Mouse (Mus musculus): ENCODE results near the gene Tma16.

Tma16 gene

DNA sequence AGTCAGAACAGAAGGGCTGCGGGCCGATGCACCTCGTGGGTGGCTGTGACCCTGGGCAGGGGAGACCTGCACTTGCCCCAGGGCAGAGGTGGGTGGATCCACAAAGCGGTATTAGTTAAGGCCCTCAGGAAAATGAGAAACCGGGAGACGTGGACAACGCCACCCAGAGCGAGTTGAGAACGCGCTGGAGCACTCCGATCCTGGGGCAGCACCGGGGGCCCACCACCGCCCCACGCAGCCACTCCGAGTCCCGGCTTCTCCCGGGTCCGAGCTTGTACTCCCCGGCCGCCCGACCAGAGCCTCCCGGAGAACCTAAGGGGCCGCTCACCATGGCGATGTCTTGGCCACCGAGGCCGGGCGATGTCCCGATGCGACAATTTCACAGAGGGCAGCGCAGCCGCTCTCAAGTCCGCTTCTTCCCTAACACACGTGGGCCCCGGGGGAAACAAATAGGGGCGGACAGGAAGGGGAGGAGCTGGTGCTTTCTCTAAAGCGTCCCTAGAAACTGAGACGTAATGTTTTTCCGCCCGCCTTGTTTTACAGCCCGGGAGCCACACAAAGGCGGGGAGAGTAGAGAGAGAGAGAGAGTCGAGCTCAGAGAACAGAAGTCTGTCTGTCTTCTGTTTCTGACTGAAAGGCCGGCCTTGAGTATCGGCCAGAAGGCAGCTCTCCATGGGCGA, at the start of gene Tma16:
TSS of gene Tma16 (minus strand) at position 447 of the 680 bp plus-strand sequence.
- peak; percentile 89 for DNase-seq

DNA sequence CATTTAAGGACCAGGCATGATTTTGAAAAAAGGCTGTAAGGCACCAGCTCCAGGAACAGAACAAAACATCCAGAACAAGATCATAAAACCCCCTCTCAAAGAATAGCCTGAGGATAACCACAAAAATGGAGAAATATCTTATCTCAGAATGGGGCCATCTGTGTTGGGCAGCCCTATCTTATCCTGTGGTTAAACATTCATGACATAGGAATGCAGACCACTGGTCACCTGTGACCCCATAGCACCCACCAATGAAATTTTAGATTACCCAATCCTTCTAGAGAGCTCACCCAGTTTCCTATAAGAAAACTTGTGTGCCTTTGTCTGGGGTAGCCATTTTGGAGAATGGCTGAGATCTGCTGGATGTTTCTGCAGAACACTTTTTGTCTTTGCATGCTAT, 34.2 kb upstream of the Tma16 start:
- DNase-seq = no peak

DNA sequence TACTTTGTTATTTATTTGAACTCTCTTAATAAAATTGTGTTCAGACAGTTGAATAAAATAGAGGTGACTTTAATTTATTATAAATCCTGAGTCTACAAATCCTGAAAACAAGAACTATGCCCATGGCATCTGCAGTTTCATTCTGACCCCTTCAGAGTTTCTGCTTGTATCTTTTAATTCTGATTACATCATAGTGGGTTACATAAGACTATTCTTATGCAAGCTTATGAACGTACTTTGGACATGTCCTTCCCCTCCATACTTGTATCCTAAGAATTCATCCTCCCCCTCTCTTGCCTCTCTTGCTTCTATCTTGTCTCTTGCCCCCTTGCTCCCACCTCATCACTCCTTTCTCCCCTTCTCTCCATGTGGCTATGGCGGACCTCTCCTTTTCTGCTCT, 32.8 kb upstream of the Tma16 start:
- DNase-seq = no peak

DNA sequence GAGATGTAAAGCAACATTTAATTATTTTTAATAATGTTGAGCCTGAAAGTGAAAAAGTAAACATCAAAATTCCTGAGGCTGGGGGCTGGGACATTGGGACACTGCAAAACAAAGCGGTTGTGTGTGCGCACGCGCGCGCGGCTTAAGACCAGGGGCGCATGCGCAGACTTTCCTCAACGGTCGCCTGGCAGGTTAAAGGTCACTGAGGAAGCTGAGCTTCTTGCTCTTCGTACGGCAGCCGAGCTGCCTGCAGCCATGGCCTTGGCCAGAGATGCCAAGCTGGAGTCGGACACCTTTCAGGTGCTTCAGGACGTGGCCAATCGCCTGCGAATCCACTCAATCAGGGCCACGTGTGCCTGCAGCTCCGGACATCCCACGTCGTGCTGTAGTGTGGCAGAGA, 25.2 kb upstream of the Tma16 start, which contains the start of gene Tktl2:
TSS of gene Tktl2 (plus strand) at position 220 of the 400 bp plus-strand sequence.
- DNase-seq = no peak

DNA sequence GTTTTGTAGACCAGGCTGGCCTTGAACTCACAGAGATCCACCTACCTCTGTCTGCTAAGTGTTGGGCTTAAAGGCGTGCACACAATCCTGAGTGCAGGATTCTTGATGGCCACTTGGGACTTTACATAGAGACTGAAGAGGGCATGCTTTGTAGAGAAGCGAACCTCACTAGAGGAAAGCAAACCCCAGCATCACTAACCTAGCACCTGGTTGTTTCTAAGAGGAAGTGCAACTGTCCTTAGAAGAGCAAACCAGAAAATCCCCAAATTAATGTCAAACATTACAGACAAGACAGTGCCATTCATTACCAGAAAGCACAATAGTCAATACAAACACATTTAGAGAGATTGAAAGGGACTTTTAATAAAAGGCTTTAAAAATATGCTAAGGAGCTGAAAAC, 17.1 kb upstream of the Tma16 start:
- DNase-seq = no peak

DNA sequence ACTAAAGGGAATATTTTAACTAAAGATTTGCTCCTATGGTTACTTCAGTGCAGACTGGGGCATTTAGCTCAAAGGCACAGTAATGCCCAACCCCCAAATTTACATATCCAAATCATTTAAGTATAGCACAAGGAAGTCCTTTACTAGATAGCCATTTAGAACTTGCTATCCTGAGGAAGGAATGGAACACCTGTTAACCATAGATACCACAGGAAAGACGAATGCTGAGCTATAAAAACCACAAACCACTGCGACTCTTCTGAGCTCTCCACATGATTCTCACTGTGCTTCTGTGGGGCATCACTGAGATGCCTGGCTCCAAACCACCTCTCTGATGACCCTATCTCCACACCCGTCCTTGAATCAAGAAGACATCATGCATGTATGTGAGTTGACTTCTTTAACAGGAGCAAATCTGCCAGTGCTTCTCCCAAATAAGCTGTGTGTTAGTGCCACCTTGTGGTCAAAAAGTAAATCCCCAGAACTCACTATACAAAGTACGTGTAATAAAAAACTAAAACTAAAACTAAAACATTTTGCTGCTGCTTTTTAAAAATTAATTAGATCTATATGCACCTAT, 10.8 kb upstream of the Tma16 start:
- DNase-seq = peak; percentile 71

DNA sequence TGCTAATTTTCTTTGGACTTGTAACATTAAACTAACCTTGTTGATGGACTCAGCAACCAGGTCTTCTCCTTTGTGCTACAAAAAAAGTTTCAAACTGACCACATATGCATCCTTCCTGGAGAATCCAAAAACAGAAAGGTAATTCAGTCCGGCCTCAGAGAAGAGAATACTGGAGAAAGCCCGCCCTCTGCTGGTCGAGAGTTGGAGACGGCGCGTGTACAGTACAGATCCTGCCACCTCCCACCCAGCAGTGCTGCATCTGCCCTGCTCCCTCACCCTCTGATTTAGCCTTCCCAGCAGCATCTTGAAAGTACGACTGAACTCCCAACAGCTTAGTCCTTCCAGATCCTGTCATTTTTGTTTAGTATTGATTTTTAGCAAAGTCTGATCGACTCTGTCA, 9.4 kb upstream of the Tma16 start:
- DNase-seq = peak; percentile 77

DNA sequence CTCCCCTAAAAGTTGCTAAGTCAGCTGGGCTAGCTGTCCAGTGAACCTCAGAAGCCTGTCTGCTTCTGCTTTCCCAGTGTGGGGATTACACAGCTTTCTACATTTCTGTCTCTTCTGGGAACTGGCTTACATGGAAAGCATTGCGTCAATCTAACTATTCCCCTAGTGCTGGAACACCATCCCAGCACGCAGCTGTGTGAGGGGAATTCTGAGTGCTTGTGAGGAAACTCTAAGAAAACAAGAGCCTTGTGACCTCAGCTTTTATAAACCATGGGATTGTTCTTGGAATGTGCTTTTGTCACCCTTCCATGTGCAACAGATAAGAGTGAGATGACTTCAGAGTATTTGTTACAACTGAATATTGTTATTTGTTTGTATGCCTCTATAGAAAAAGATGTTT, 8.2 kb upstream of the Tma16 start:
- DNase-seq = no peak

DNA sequence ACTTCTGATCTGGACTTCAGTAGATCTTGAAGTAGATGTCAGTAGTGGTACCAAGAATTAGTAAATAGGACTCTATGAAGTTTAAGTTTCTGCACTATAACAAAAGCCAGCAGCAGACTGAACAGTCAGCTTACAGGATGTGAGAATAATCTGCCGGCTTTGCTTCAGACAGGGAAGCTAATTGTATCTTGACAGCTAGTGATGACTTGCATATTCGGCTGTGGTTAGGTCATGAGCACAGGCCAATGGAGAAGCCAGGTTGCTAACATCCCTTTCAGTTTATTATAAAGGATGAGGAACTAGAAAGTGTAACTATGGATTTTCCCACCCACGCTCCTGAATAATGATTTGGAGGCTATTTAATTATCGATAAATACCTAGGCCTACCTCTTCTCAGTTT, 4.3 kb upstream of the Tma16 start:
- no peak for DNase-seq

DNA sequence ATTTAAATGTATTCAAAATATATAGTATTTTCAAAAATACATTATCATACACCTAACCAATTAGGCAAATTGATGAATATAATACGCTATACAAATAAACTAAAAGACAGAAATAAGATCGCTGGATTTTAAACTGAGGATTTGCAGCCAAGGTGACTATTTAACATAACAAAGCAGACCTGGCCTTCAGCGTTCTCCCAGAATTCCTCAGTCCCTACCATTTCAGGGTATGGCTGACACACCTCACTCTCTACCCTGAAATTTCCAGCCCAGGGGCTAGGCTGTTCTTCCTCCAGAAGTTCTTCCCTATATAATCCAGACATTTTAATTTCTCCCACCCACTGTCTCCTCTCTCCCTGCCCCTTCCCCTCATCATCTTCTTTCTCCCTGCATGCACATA, 2.2 kb upstream of the Tma16 start:
- no peak for DNase-seq

DNA sequence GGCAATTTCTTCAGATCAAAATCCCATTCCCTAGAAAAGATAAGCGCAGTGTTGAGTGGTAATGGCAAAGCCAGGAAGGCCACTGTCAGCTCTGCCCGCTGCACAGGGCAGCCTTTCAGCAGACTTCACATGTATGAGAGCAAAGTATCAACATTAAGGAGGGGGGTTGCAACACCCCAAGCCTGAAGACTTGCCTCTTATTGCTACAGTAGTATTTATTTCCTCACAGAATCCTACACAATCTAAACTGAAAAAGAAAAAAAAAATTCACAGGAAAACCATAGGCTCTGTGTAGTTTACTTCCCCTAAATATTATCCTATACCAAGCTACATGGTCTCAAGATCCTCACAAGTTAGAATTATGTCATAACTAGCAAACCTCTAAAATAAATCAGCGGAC, 9.4 kb downstream of the Tma16 start:
- no peak for DNase-seq

DNA sequence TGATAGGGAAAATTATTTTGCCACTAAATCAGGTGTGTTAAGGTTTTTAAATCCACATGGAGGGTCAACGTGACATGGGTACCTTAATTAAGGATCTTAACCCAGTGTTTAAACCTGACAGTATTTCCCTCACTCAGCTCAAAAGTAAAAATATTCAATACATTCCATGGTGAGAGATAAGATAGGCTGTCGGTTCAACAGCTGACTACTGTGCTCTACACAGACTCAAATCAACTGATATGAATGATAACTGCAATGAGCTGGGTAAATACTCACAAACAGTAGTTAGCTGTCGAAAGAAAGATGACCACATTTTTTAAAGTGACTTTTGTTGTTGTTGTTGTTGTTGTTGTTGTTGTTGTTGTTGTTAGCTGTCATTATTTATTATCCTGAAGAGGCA, 16.5 kb downstream of the Tma16 start:
- no peak for DNase-seq

DNA sequence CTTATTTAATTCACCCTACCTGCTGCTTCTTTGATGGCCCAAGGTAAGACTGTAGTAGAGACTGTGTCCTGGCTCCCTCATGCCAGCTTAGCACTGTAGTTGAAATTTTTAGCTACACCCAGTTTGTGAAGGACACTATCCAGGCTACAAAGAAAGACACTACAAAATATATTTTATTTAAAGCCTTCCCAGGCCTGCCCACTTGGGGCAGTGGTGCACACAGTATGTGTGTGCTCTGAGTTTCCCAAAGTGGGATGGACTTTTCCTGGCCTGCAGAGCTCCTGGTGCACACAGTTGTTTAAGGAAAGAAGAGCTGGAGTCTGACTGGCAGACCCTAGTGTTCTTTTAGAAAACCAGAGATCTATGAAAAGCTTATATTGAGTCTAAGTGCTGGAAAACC, 29.3 kb downstream of the Tma16 start:
- peak; percentile 27 for DNase-seq

DNA sequence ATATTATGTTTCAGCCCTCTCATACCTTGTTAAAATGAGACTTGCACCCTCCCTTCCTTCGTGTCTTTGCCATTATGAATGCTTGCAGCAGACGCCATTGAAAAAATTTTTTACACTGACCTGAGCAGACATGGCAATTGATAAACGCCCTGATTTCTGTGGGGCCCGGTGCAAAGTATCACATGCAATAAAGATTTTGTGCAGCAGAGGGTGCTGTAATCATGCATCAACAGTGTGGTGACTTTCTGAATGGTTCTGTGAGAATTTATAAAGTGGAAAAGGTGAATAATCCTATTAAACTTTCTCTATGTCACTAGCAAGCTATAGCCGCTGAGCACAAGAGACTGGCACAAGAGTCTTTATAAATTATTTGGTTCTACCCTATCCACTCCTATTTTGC, 35.6 kb downstream of the Tma16 start:
- DNase-seq = peak; percentile 34

DNA sequence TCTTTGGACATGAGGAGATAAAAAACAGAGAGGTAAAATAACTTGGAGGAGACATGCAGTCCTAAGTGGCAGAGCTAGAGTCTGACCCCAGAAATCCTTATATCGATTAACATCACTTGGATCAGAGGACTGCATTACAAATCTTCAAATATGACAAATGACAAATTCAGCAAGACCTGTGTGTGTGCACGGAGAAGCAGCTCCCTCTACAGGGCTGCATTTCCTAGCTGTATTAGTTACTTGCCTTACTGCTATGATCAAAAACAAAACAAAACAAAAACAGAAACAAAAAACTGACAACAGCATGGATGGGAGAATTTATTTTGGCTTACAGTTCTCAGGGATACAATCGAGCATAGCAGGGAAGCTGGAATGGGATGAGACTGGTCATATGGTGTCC, 41.0 kb downstream of the Tma16 start:
- DNase-seq = no peak

DNA sequence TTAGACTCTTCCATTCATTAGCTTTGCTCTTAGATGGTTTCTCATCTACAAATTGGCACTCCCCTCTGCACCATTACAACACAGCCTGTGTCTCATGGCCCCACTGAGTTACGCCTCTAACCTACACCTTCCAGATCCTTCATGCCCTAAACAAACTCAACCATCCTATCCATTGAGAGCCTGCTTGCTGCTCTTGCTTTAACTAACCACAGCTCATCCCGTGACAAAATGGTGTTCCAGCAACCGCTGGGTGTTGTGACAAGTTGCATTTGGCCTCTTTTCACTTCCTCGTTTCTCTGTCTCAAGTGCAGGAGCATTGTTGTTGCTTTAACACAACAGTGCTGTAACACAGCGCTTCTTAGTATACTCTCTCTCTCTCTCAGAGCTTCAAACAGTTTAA, 42.2 kb downstream of the Tma16 start:
- DNase-seq = no peak

DNA sequence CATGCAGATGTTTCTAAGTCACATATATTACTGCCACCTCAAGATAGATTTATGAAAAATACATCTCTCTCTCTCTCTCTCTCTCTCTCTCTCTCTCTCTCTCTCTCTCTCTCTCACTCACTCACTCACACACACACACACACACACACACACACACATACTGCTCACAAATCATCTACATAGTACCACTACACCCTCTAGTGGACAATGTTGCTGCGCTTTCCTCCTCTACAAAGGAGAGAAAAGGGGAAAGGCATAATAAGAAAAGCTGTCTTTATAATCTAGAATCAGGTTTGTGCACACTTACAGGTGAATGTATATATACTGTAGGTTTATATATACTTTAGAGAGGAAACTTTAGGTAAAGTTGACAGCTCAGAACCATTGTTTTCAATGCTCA, 43.6 kb downstream of the Tma16 start:
- DNase-seq = peak; percentile 64

DNA sequence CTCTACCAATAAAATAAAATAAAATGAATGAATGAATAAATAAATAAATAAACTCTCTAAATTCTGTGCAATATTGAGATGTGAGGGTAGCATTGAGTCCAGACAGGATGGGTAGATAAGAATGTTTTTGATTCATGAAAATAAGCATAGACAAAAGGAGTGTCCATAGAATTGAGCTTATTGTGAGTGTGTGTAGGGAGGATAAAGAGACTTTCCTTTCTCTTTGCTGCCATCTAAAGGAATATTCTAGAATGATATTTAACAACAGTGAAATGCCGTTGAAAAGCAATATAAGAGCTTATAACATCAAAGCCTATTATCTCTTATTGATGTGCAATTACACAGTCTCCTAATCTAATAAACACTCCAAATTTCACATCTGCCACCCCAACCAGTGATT, 45.2 kb downstream of the Tma16 start:
- DNase-seq = peak; percentile 20

DNA sequence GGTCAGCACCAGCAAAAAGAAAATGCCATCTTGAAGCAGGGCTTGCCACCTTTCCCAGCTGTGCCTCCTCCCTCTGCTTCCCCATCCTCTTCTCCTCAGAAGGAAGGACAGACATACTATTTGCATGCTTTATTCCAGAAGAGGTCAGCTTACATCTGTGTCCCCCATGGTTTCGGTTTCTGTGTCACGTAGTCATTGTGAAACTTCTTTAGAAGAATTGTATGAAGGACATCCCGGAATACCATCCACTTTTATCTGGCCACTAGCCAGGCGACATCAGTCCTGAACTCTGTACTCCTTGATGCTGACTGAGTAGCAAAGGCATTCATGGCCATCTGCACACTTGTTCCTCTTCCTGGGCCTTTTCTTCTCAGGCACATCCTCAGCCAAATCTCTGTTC, 47.9 kb downstream of the Tma16 start:
- no peak for DNase-seq

DNA sequence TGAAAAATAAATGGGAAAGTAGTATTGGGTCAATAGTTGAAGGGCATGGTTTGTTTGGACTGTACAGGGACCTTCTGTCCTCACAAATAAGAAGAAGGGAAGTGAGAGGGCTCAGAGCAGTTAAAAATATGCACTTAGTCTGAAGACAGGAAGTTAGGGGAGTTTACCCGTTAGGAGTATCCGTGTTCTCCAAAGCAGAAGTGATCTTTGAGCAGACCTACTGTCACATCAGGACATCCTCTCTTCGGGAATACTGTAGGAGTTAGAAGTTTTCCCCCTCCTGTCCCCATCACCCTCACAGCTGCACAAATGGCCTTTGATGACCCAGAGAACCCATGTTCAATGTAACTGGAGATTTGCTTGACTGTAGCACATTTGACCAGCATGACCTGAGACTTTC, 48.4 kb downstream of the Tma16 start:
- no peak for DNase-seq

DNA sequence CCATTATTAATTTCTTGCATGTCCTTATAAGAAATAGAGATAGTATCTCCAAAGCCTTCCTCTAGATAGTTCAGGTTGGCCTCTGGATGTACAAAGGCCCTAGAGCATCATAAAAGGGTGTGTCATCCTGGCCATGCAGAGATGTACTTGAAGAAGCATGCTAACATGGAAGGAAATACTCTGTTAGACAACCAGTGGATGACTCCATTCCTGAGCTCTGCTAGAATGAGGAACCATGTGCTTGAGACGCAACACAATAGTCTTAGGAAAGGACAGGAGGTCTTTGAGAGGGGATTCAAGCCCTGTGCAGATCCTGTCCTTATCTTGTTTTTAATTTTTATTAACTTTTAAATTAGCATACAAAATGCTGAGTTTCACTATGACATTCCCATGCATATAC, 49.5 kb downstream of the Tma16 start:
- DNase-seq = no peak

DNA sequence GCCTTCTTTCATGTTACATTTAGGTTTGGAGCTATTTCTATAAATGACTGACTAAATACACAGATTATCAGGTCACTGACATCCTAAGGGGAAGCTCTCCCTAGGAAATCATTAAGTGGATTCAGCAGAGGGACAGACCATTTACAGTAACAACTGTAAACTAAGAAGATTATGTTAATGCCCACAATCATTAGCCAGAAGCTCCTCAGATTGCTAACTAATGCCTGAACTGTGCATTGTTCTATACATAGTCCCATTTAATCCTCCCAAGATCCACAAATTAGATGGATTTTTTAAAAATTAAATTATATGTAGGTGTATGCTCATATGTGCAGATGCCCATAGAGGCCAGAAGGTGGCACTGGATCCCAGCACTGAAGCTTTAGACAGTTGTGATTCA, 52.8 kb downstream of the Tma16 start:
- no peak for DNase-seq

DNA sequence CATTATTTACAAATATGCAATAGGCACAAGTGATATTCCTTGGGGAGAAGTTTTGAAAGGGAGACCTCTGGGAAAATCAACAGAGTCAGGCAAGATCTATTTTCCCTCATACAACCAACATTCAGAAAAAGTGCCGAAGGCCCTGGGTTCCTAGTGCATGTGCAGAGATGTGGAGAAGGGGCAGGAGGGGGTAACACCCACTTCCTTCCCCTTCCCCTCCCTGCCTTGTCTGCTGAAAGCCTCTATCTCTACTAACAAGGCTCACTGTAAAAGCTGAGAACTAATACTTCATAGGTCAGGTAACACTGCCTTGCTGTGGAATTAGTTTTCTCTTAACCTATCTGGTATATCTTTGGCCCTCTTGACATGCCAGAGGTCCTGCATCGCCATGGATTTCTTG, 55.7 kb downstream of the Tma16 start:
- DNase-seq = no peak

Measured in embryo, embryonic 11 days (tissue).